Mouse (Mus musculus): ENCODE measurements around the gene Axin2.

Gene Axin2

DNA sequence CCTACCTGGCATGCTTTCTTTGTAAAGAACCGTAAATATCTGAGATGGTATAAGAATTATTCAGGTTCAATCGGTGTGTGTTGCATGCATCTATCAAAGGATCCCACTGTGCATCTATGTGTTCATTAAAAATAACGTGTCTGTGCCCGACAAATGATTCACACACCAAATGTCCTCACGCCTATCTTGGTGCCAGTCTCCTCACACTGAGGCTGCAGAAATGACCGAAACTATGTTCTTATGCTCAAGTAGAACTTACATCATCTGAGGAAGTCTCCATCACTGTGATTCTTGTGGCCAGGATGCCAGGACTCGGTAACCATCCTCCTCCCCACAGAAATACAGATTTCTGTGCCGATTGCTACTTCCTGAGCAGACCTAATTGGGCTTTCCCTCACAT, 60.9 kb downstream of the Axin2 start:
- DNase-seq = no peak

DNA sequence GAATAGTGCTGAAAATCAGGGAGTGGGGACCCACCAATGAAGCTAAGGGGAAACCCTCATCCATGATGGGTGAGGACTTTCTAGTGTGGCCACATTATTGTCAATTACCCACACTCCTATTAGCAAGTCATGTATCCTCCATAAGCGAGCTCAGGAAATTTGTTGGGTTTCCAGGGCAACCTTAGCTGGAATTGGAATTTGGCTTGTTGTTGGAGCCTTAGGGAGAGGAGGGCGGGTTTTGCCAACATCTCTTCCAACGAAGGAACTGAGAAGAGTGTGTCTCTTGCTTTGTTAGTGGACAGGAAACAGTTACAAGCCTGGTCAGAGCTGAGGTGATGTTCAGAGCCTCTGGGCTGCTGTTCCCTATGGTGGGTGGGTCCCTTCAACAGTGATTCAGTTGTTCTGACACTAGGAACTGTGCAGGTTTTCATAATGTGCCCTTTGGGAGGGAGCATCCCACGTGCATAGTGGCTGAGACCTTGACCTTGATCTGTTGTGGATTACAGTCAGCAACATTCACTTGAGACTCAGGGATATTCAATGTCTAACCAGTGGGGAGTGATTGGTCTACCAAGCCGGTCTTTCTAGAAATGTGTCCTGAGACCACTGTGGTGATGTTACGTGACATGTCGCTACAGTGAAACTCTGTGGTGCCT, 63.4 kb downstream of the Axin2 start:
- no peak for DNase-seq

DNA sequence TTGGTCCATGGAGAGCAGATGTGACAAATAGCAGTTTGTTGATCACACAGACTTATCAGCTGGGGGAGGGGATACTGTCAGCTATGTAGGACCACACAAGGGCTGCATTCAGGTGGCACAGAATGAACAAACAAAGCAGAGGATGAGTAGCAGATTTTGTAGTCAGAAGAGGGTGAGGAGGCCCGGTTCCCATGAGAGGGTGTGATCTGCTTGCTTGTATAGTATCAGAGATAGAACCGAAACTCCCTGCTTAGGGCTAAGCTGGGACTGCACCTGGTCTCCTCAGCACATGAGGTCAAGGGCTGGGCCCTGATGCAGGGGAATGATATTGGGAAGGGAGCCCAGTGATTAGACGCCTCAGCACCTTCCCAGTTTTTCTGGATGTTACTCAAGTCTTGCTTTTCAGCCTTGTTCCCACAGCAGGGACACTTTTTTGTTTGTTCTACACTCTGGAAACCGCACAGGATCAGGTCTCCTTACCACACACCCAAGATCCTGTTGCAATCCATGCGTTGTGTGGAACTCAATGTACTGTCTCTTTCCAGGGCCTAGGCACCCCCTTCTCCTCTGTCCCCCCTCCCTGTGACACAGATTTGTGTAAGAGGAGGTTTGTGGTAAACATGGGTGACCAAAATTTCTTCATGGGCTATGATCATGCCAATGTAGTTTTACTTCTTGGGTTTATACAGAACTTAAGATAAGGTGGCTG, 64.7 kb downstream of the Axin2 start:
- DNase-seq = no peak

DNA sequence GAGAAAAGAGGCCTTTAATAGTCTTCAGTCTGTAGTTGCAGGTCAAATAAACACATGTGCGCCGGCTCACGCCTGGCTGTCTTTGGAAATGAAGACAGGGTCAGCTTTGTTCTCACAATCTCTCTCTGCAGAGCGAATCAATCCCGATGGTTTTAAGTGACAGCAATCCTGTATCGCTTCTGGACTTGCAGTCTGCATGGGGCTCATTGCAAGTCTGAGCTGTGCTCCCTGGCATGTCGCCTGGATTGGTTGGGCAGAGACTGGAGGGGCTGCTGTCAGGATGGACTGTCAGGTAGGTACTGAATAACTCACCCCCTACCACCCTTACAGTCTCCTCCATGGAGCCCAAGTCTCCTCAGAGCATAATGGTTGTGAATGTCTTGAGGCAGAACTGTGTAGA, 65.7 kb downstream of the Axin2 start:
- no peak for DNase-seq

DNA sequence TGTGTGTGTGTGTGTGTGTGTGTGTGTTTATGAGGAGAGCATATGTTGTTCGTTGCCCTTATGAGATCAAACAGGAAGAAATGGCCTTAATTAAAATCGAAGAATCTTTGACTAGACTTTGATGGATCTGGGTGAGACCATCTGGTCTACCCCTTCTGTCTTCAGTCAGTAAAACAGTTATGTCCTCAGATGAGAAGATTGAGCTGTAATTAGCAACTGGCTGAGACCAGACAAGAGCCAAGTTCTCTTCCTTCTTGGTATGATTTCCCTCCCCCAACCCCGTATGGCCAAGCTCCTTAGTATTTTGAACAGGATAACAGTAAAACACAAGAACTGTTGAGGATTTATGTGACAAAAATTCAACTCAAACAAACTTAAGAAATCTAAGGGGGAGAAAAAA, 67.1 kb downstream of the Axin2 start:
- DNase-seq = no peak

DNA sequence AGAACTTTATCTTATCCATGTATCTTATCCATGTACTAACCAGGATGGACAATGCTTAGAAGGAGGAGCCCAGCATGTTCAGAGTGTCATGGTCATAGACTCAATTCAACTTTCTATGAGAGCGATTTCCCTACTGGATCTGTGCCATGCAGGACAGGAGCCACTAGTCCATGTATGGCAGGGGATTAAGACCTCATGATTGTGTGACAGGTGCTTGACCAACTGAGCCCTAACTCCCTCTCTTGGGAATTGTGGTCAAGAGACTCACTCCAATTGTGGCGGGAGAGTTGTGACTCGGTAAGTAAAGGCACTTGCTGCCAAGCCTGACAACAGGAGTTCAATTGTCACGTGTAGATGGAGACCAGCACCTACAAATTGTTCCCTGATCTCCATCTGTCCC, 67.6 kb downstream of the Axin2 start:
- no peak for DNase-seq

DNA sequence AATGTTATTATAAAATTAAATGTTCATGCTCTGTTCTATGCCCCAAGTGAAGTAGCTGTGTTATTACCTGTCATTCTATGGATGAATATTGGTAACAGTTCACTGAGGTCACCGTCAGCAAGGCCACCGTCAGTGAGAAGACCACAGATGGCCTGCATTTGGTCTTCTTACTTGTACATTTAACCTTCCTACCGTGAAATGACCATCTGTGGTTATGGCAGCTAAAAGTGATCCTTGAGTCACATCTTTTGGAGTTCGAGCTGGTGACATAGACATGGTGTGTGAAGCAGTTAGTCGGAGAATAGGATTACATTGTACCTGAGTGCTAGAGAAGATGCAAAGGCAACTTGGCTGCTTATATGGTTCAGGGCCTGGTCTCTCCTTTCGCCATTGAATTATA, 68.1 kb downstream of the Axin2 start:
- no peak for DNase-seq

DNA sequence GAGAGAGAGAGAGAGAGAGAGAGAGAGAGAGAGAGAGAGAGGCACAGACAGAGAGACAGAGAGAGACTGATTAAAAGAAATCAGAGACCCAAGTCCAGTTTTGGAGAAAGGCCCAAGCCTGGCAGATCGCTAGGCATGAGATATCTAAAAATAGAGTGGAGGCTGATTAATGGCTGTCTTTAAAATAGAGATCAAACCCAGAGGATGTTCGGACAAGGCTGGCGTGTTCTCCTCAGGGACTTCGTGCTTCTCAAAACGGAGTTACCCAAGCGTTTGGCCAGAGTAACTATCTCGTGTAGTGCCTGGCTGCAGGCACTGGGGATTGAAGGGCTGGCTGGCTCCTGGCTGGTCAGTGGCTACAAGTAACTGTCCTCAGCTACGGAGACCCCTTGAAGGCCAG, 69.8 kb downstream of the Axin2 start:
- no peak for DNase-seq

DNA sequence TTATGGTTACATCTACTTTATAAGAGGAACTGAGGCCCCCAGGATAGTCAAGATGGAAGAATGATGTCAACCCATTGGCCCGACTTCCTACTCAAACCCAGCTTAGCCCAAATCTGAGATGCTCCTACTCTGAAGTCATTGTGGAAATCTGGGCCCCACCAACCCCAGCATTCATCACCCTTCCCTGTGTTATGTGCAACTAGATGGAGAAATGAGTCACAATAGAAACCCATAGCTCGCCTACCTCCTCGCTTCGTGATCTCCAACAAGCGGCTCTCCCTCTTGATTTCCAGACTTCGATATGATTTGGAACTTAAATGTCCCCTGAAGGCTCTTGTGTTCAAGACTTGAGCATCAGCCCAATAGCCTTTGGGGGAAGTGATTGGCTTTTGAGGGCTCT, 73.3 kb downstream of the Axin2 start:
- no peak for DNase-seq

DNA sequence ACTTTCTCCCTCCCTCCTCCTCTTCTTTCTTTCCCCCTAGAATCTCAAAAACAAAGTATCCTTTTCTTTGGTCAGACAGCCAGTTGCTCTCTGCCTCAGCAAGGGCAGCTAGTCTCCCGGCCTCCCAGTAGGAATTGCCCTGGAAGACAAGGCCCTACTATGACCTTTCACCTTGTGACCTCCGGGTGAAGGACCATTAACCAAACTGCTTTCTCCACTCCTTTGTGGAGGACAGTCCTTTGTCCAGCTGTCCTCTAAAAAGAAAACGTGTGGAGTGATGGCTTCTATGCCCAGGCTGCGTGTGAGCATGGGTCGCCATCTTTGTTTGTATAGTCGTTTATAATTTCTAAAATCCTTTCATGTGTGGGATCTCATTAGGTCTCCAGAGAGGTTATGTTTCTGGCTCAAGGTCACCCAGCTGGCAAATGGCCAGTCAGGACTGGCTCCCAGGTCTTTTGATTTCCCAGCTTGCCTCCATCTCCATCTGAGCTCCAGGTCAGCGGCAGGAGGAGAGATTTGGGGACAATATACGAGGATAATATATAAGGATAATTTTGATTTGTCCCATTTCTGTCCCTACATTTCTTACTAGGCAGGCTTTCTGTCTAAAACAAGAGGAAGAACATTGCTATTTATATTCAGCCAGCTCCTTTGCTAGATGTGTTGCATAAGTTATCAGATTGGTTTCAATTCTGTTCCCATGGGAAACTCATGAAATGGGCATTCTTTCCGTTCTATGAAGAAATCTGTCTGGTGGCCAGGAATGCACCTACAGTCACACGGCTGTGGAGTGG, 75.2 kb downstream of the Axin2 start:
- no peak for DNase-seq

DNA sequence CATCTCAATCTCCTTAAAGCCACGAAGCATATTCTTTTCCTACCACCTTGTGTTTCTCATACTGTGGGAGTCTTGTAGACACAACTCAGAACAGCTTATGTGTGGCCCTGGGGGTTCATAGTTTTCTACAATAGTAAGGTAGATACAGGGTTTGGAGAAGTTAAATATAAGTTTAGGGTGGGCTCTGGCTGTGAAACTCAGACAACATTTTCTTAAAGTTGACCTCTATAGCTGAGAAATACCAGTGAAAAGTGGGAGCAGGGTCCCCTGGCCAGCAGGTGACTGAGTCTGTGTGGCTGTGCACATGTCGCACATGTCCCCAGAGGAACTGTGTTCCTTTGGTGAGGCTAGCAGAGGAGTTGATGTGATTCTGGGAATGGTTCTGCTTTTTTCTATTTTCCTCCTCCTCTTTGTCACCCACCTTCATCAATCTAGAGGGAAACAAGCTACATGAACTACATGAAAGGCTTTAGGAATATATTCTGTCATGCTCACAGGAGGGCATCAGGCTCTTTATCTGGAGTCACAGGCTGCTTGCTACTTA, 75.9 kb downstream of the Axin2 start:
- no peak for DNase-seq

DNA sequence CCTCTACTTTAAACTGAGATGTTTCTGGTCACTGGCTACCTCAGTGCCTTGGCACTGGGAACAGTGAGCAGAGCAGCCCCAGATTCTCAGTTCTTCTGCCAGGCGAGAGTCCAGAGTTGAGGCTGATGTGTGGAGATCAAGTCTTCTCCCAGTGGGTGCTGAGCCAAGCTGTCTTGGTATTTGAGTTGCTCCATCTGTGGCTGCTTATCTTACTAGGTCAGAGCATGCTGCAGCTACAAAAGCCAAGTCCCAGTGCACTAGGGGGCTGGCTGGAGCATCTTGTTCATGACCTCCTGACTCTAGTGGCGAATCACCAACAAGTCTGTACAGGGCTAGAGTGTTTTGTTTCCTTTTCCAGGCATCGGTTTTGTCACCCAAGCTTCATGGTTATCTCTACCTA, 77.7 kb downstream of the Axin2 start:
- peak; percentile 15 for DNase-seq
